Mouse (Mus musculus) mammary gland, adult 2 months (tissue): ENCODE data around the gene Ric1. TPM values are rescaled to one million over a fixed set of nuclear protein-coding genes. Genes with fewer than 3 reads are reported as not detected.

ENCODE experiments used
- polyA plus RNA-seq: library from polyadenylated mRNA; depleted of rRNA; stranded (reverse); fragments of >200 nt; gene quantifications from 2 replicates; pipeline ENCODE4 v1.2.3, GENCODE M21; 2012; ENCODE audit warnings: low replicate concordance; rRNA removed

Gene Ric1
- polyA plus RNA-seq, result 13.8 and 18.0 TPM in 2 replicates

GRCm38 (mm10) chr19:29521637-29522435 lies at the start of gene Ric1:
Gene Ric1 (plus strand): TSS chr19:29522282.

GRCm38 (mm10) chr19:29647651-29648549 lies 125.8 kb downstream of the Ric1 start, which contains the start of gene Ermp1:
Gene Ermp1 (minus strand): TSS chr19:29648415.

Other genes starting within 250 kb of the Ric1 start
- 1.4 and 2.8 TPM in 2 replicates for gene Insl6, start 196.9 kb upstream of the Ric1 start, polyA plus RNA-seq
- gene Rln1, start 187.6 kb upstream of the Ric1 start, polyA plus RNA-seq, result not detected in 2 replicates
- gene Plgrkt, start 154.9 kb upstream of the Ric1 start, polyA plus RNA-seq, result 62.5 and 78.0 TPM in 2 replicates
- 7.8 and 17.7 TPM in 2 replicates for gene Cd274, start 154.8 kb upstream of the Ric1 start, polyA plus RNA-seq
- 0.73 and 1.1 TPM in 2 replicates for gene Pdcd1lg2, start 111.4 kb upstream of the Ric1 start, polyA plus RNA-seq
- gene Ermp1, start 126.1 kb downstream of the Ric1 start, polyA plus RNA-seq, result 18.3 and 36.0 TPM in 2 replicates
- gene Mlana, start 175.5 kb downstream of the Ric1 start, polyA plus RNA-seq, result 0.41 and 1.0 TPM in 2 replicates